Comparison of ENCODE assay signal across 17 mouse cellular contexts in genomic region chr4:48454106-48454773, GRCm38 (mm10). TPM values are rescaled to one million over a fixed set of nuclear protein-coding genes. Genes with fewer than 3 reads are reported as not detected.
A peak's percentile ranks its signal among the peaks of the same experiment; 100 is the strongest.
DNase-seq lines count a peak whose midpoint lies in the region; ATAC-seq lines count a peak whose summit lies in the region.
"Had no signal": no experiment of that assay in that cellular context is flagged by ENCODE, and none has a peak within 500 bp of the region (broad histone marks: within the 10 kb centered on the region; RNA-seq: fewer than 3 reads in every experiment).

No protein-coding gene starts in this region.

- ATAC-seq in CD4-positive, CD25-positive, alpha-beta regulatory T cell, adult 4 months = no peak
- no peak for ATAC-seq in hindbrain, embryonic 14.5 days (ENCODE audit: low FRiP score)
- ATAC-seq in hindbrain, embryonic 16.5 days = no peak
- ATAC-seq in lung, embryonic 16.5 days (ENCODE audit: low read depth) = peak; percentile 67
- ATAC-seq in embryonic facial prominence, embryonic 14.5 days (ENCODE audit: low read depth) = no peak

- no peak overlapping the region for H3K4me3 ChIP-seq in hindbrain, embryonic 14.5 days (replicated peaks; ENCODE audit: low read length)
- H3K4me3 ChIP-seq in hindbrain, embryonic 16.5 days (ENCODE audit: low read length) = no peak overlapping the region
- H3K4me3 ChIP-seq in lung, embryonic 16.5 days (ENCODE audit: low read length) = no peak overlapping the region
- no peak overlapping the region for H3K4me3 ChIP-seq in embryonic facial prominence, embryonic 14.5 days (ENCODE audit: low read depth, low read length)
- H3K4me3 ChIP-seq: erythroblast, embryonic 14.5 days; heart, embryonic 15.5 days; midbrain, embryonic 12.5 days; neural tube, embryonic 15.5 days had no signal

- no peaks in the 10 kb centered on the region for H3K9me3 ChIP-seq in hindbrain, embryonic 14.5 days (ENCODE audit: control insufficient read depth, low read length)
- H3K9me3 ChIP-seq in hindbrain, embryonic 16.5 days (ENCODE audit: control insufficient read depth, low read length) = no peaks in the 10 kb centered on the region
- H3K9me3 ChIP-seq in lung, embryonic 16.5 days (ENCODE audit: control insufficient read depth, low read length) = no peaks in the 10 kb centered on the region
- H3K9me3 ChIP-seq in embryonic facial prominence, embryonic 14.5 days (ENCODE audit: control insufficient read depth, low read length) = no peaks in the 10 kb centered on the region
- H3K9me3 ChIP-seq: heart, embryonic 15.5 days; midbrain, embryonic 12.5 days; neural tube, embryonic 15.5 days had no signal

- no peak overlapping the region for H3K9ac ChIP-seq in hindbrain, embryonic 14.5 days
- H3K9ac ChIP-seq in hindbrain, embryonic 16.5 days (ENCODE audit: low read depth, low read length) = no peak overlapping the region
- H3K9ac ChIP-seq in lung, embryonic 16.5 days (ENCODE audit: low read length) = no peak overlapping the region
- no peak overlapping the region for H3K9ac ChIP-seq in embryonic facial prominence, embryonic 14.5 days (ENCODE audit: low read depth, low read length)
- H3K9ac ChIP-seq: heart, embryonic 15.5 days; midbrain, embryonic 12.5 days; neural tube, embryonic 15.5 days had no signal

- no peak overlapping the region for H3K4me2 ChIP-seq in hindbrain, embryonic 14.5 days (replicated peaks)
- no peak overlapping the region for H3K4me2 ChIP-seq in hindbrain, embryonic 16.5 days (ENCODE audit: low read length)
- no peak overlapping the region for H3K4me2 ChIP-seq in lung, embryonic 16.5 days (ENCODE audit: low read depth, low read length)
- H3K4me2 ChIP-seq in embryonic facial prominence, embryonic 14.5 days (ENCODE audit: low read depth, low read length) = no peak overlapping the region
- H3K4me2 ChIP-seq: heart, embryonic 15.5 days; liver, embryonic 11.5 days; midbrain, embryonic 12.5 days; neural tube, embryonic 15.5 days had no signal

- peak; percentile 9 for DNase-seq in CD4-positive, CD25-positive, alpha-beta regulatory T cell, adult 2 months (ENCODE audit: low read depth, low spot score)
- DNase-seq in hindbrain, embryonic 14.5 days (ENCODE audit: low spot score) = peak; percentile 42
- DNase-seq in lung, postnatal 14 days = no peak
- peak; percentile 26 for DNase-seq in embryonic facial prominence, embryonic 14.5 days (ENCODE audit: low spot score)
- DNase-seq in neural tube, embryonic 10.5 days (ENCODE audit: extremely low spot score, low spot score) = no peak
- DNase-seq: cerebellum, adult 2 months; gastrocnemius, postnatal 10 days; layer of hippocampus, postnatal 36 days; spleen, adult 18-20 months had no signal

- H3K36me3 ChIP-seq in hindbrain, embryonic 14.5 days (replicated peaks; ENCODE audit: control insufficient read depth, insufficient read depth) = peaks cover 68% of the 10 kb centered on the region
- H3K36me3 ChIP-seq in hindbrain, embryonic 16.5 days (ENCODE audit: control insufficient read depth, insufficient read depth, low read length) = peaks cover 27% of the 10 kb centered on the region
- peaks cover 33% of the 10 kb centered on the region for H3K36me3 ChIP-seq in lung, embryonic 16.5 days (ENCODE audit: control insufficient read depth, insufficient read depth, low read length)
- H3K36me3 ChIP-seq in embryonic facial prominence, embryonic 14.5 days (ENCODE audit: control insufficient read depth, insufficient read depth, low read length) = peaks cover 78% of the 10 kb centered on the region

- H3K4me1 ChIP-seq in hindbrain, embryonic 14.5 days (replicated peaks; ENCODE audit: control insufficient read depth, insufficient read depth, low read length) = no peaks in the 10 kb centered on the region
- no peaks in the 10 kb centered on the region for H3K4me1 ChIP-seq in hindbrain, embryonic 16.5 days (ENCODE audit: control insufficient read depth, insufficient read depth, low read depth, low read length)
- no peaks in the 10 kb centered on the region for H3K4me1 ChIP-seq in lung, embryonic 16.5 days (replicated peaks; ENCODE audit: control insufficient read depth, insufficient read depth, low read length)
- no peaks in the 10 kb centered on the region for H3K4me1 ChIP-seq in embryonic facial prominence, embryonic 14.5 days (ENCODE audit: control insufficient read depth, insufficient read depth, low read length)
- H3K4me1 ChIP-seq: heart, embryonic 15.5 days; midbrain, embryonic 12.5 days; neural tube, embryonic 15.5 days had no signal

- H3K27ac ChIP-seq in hindbrain, embryonic 14.5 days = no peak overlapping the region
- H3K27ac ChIP-seq in hindbrain, embryonic 16.5 days (ENCODE audit: low read depth, low read length) = no peak overlapping the region
- no peak overlapping the region for H3K27ac ChIP-seq in lung, embryonic 16.5 days (ENCODE audit: low read length)
- H3K27ac ChIP-seq in embryonic facial prominence, embryonic 14.5 days (replicated peaks; ENCODE audit: low read depth, low read length) = no peak overlapping the region
- H3K27ac ChIP-seq: heart, embryonic 15.5 days; midbrain, embryonic 12.5 days; neural tube, embryonic 15.5 days had no signal

- WGBS in hindbrain, embryonic 14.5 days = 96% methylated on average over 2 of the region's 2 CpGs
- 98% methylated on average over 2 of the region's 2 CpGs for WGBS in hindbrain, embryonic 16.5 days
- WGBS in lung, embryonic 16.5 days = 71% methylated on average over 2 of the region's 2 CpGs
- WGBS in embryonic facial prominence, embryonic 14.5 days = 98% methylated on average over 2 of the region's 2 CpGs

- H3K27me3 ChIP-seq in hindbrain, embryonic 14.5 days (ENCODE audit: control insufficient read depth, insufficient read depth, low read length) = no peaks in the 10 kb centered on the region
- H3K27me3 ChIP-seq in hindbrain, embryonic 16.5 days (replicated peaks; ENCODE audit: control insufficient read depth, insufficient read depth, low read length) = no peaks in the 10 kb centered on the region
- no peaks in the 10 kb centered on the region for H3K27me3 ChIP-seq in lung, embryonic 16.5 days (ENCODE audit: control insufficient read depth, insufficient read depth, low read depth, low read length)
- no peaks in the 10 kb centered on the region for H3K27me3 ChIP-seq in embryonic facial prominence, embryonic 14.5 days (replicated peaks; ENCODE audit: control insufficient read depth, insufficient read depth, low read length)
- H3K27me3 ChIP-seq: heart, embryonic 15.5 days; midbrain, embryonic 12.5 days; neural tube, embryonic 15.5 days had no signal

RNA-seq across cellular contexts. Expression of gene Tex10, which starts 19.0 kb away (rescaled TPM):
- polyA plus RNA-seq in CD4-positive, CD25-positive, alpha-beta regulatory T cell, adult 4 months (2017; shearing (Covaris generic)) = 10 to 100 TPM; 70.8 to 77.0 TPM
- polyA plus RNA-seq in hindbrain, embryonic 14.5 days (2014; fragmentation: Nextera tagmentation; extraction: Ambion mirVana) = 44.5 and 49.2 TPM in 2 replicates
- 32.4 and 38.6 TPM in 2 replicates for polyA plus RNA-seq in hindbrain, embryonic 16.5 days (2015; fragmentation: Nextera tagmentation; extraction: Ambion mirVana)
- 44.8 and 46.2 TPM in 2 replicates for polyA plus RNA-seq in lung, embryonic 16.5 days (2015; fragmentation: Nextera tagmentation; extraction: Ambion mirVana)
- 54.0 and 62.9 TPM in 2 replicates for polyA plus RNA-seq in embryonic facial prominence, embryonic 14.5 days (2014; fragmentation: Nextera tagmentation; extraction: Ambion mirVana)

Comparison
In these comparisons a context has a peak if more than half of its experiments do, and no peak if none do; other contexts are left out.
1. DNase-seq: peak in CD4-positive, CD25-positive, alpha-beta regulatory T cell, adult 2 months (single experiment), hindbrain, embryonic 14.5 days (single experiment) and embryonic facial prominence, embryonic 14.5 days (single experiment); none in lung, postnatal 14 days (single experiment) and neural tube, embryonic 10.5 days (single experiment).